Mouse (Mus musculus) kidney, embryonic 14.5 days (tissue): Measurements from ENCODE around the gene Noxa1. TPM values are rescaled to one million over a fixed set of nuclear protein-coding genes. Genes with fewer than 3 reads are reported as not detected.

Experiments
- ATAC-seq: fragments of 200-750 bp; cut with Nextera tagmentation; 2 replicates; pipeline ENCODE4 v1.8.0; 2017; ENCODE audit warnings: moderate number of reproducible peaks, mild to moderate bottlenecking, moderate TSS enrichment, moderate library complexity; ENCODE audit not compliant: low FRiP score, low TSS enrichment
- H3K27ac ChIP-seq: fragments of 300-500 bp; sonication (generic); 2 replicates; pipeline ENCODE4 v1.5.1; 2014; ENCODE audit warnings: low read depth, mild to moderate bottlenecking, low read length, moderate library complexity, mixed read lengths
- H3K27me3 ChIP-seq: fragments of 300-500 bp; sonication (generic); 2 replicates; pipeline ENCODE4 v1.6.1; 2014; ENCODE audit warnings: mild to moderate bottlenecking, low read length; ENCODE audit not compliant: control insufficient read depth, insufficient read depth
- H3K36me3 ChIP-seq: fragments of 300-500 bp; sonication (generic); 2 replicates; pipeline ENCODE4 v1.6.1; 2014; ENCODE audit warnings: low read length, mixed read lengths; ENCODE audit not compliant: control insufficient read depth, insufficient read depth
- H3K4me1 ChIP-seq: fragments of 300-500 bp; sonication (generic); 2 replicates; pipeline ENCODE4 v1.6.1; 2014; ENCODE audit warnings: low read length, mixed read lengths; ENCODE audit not compliant: control insufficient read depth, insufficient read depth
- H3K4me2 ChIP-seq: fragments of 300-500 bp; sonication (generic); replicated peaks from 2 replicates; pipeline ENCODE4 v1.6.1; 2014; ENCODE audit warnings: low read depth, mild to moderate bottlenecking, low read length
- H3K4me3 ChIP-seq: fragments of 300-500 bp; sonication (generic); 2 replicates; pipeline ENCODE4 v1.5.1; 2014; ENCODE audit warnings: mild to moderate bottlenecking, low read length
- H3K9ac ChIP-seq: fragments of 300-500 bp; sonication (generic); 2 replicates; pipeline ENCODE4 v1.6.1; 2014; ENCODE audit warnings: low read depth, mild to moderate bottlenecking, low read length, moderate library complexity
- H3K9me3 ChIP-seq: fragments of 300-500 bp; sonication (generic); 2 replicates; pipeline ENCODE4 v1.6.1; 2016; ENCODE audit warnings: low read length; ENCODE audit not compliant: control insufficient read depth
- WGBS: fragments of 180-500 bp; shearing (Covaris S2); extraction: QIAGEN DNeasy Blood & Tissue Kit; methylation state at CpG from one replicate; pipeline ENCODE4 v1.1.7; 2014; 5-methylcytosine and 5-hydroxymethylcytosine counted together
- polyA plus RNA-seq: library from polyadenylated mRNA; unstranded; fragments of >200 nt; fragmentation: Nextera tagmentation; extraction: Ambion mirVana; gene quantifications from 2 replicates; pipeline ENCODE4 v1.2.1, GENCODE M21; 2014

Noxa1 gene
- polyA plus RNA-seq, 1 experiment from 2014 or later: 0.53 TPM

GRCm38 (mm10) chr2:25109487-25109886 is 14.5 kb upstream of the Noxa1 start:
- H3K36me3 ChIP-seq: no peaks in the 10 kb centered on the region
- no peaks in the 10 kb centered on the region for H3K4me1 ChIP-seq
- no peak overlapping the region for H3K9ac ChIP-seq
- ATAC-seq: no peak
- H3K9me3 ChIP-seq: no peaks in the 10 kb centered on the region
- no peak overlapping the region for H3K27ac ChIP-seq
- no peak overlapping the region for H3K4me3 ChIP-seq
- no peaks in the 10 kb centered on the region for H3K27me3 ChIP-seq
- no peak overlapping the region for H3K4me2 ChIP-seq

- WGBS: 73% methylated on average over 3 of the region's 3 CpGs
Measured at GRCm38 (mm10) chr2:25106045-25106444, 11.1 kb upstream of the Noxa1 start.

GRCm38 (mm10) chr2:25104122-25104521 is 9.2 kb upstream of the Noxa1 start:
- no peak for ATAC-seq
- Histone ChIP-seq H3K4me2 (no peak overlapping the region), H3K9ac (no peak overlapping the region), H3K36me3 (no peaks in the 10 kb centered on the region), H3K27me3 (no peaks in the 10 kb centered on the region), H3K4me3 (no peak overlapping the region), H3K4me1 (no peaks in the 10 kb centered on the region), H3K9me3 (no peaks in the 10 kb centered on the region), H3K27ac (no peak overlapping the region)
- 84% methylated on average over 2 of the region's 2 CpGs for WGBS

More at GRCm38 (mm10) chr2:25106045-25106444, 11.1 kb upstream of the Noxa1 start:
- H3K27ac ChIP-seq: no peak overlapping the region
- H3K9me3 ChIP-seq: no peaks in the 10 kb centered on the region
- no peak for ATAC-seq
- no peak overlapping the region for H3K4me2 ChIP-seq
- H3K9ac ChIP-seq: no peak overlapping the region
- H3K4me1 ChIP-seq: no peaks in the 10 kb centered on the region
- no peak overlapping the region for H3K4me3 ChIP-seq
- H3K27me3 ChIP-seq: no peaks in the 10 kb centered on the region
- no peaks in the 10 kb centered on the region for H3K36me3 ChIP-seq

GRCm38 (mm10) chr2:25099703-25100102 is 4.8 kb upstream of the Noxa1 start:
- Histone ChIP-seq H3K9ac (no peak overlapping the region), H3K9me3 (no peaks in the 10 kb centered on the region), H3K4me2 (no peak overlapping the region), H3K4me1 (no peaks in the 10 kb centered on the region), H3K4me3 (no peak overlapping the region), H3K27ac (no peak overlapping the region), H3K36me3 (no peaks in the 10 kb centered on the region), H3K27me3 (no peaks in the 10 kb centered on the region)
- 80% methylated on average over 3 of the region's 3 CpGs for WGBS
- ATAC-seq: no peak

- Histone ChIP-seq H3K27me3 (no peaks in the 10 kb centered on the region), H3K36me3 (no peaks in the 10 kb centered on the region), H3K4me3 (no peak overlapping the region), H3K27ac (no peak overlapping the region), H3K4me2 (no peak overlapping the region), H3K9me3 (no peaks in the 10 kb centered on the region), H3K9ac (no peak overlapping the region), H3K4me1 (no peaks in the 10 kb centered on the region)
- 63% methylated on average over 5 of the region's 5 CpGs for WGBS
- ATAC-seq: no peak
Measured at GRCm38 (mm10) chr2:25098956-25099355, 4.0 kb upstream of the Noxa1 start.

GRCm38 (mm10) chr2:25098005-25098615 is 3.2 kb upstream of the Noxa1 start:
- no peak for ATAC-seq
- Histone ChIP-seq H3K36me3 (no peaks in the 10 kb centered on the region), H3K9me3 (no peaks in the 10 kb centered on the region), H3K4me1 (no peaks in the 10 kb centered on the region), H3K4me2 (no peak overlapping the region), H3K27me3 (no peaks in the 10 kb centered on the region), H3K27ac (no peak overlapping the region), H3K4me3 (no peak overlapping the region), H3K9ac (no peak overlapping the region)
- WGBS: 79% methylated on average over 3 of the region's 3 CpGs

GRCm38 (mm10) chr2:25094785-25095108 is 202 bp downstream of the Noxa1 start:
- no peak; the same call in 1 of the 2 replicates for ATAC-seq
- H3K4me3 ChIP-seq: peak overlapping the region; percentile 14; the same call in 1 of the 2 replicates
- no peak overlapping the region for H3K27ac ChIP-seq
- H3K36me3 ChIP-seq: no peaks in the 10 kb centered on the region
- no peaks in the 10 kb centered on the region for H3K27me3 ChIP-seq
- no peaks in the 10 kb centered on the region for H3K9me3 ChIP-seq
- H3K4me1 ChIP-seq: no peaks in the 10 kb centered on the region
- peak overlapping the region; percentile 38 for H3K4me2 ChIP-seq
- WGBS: 22% methylated on average over 17 of the region's 17 CpGs
- H3K9ac ChIP-seq: no peak overlapping the region

GRCm38 (mm10) chr2:25088636-25089035 is 6.3 kb downstream of the Noxa1 start:
- no peak for ATAC-seq
- no peaks in the 10 kb centered on the region for H3K27me3 ChIP-seq
- H3K27ac ChIP-seq: no peak overlapping the region
- H3K4me1 ChIP-seq: no peaks in the 10 kb centered on the region
- no peak overlapping the region for H3K4me3 ChIP-seq
- no peaks in the 10 kb centered on the region for H3K36me3 ChIP-seq
- no peak overlapping the region for H3K9ac ChIP-seq
- 86% methylated on average over 3 of the region's 3 CpGs for WGBS
- no peak overlapping the region for H3K4me2 ChIP-seq
- H3K9me3 ChIP-seq: no peaks in the 10 kb centered on the region

- no peaks in the 10 kb centered on the region for H3K4me1 ChIP-seq
- WGBS: 80% methylated on average over 2 of the region's 2 CpGs
- H3K4me2 ChIP-seq: no peak overlapping the region
- no peak overlapping the region for H3K9ac ChIP-seq
- H3K27ac ChIP-seq: no peak overlapping the region
- H3K4me3 ChIP-seq: no peak overlapping the region
- H3K9me3 ChIP-seq: no peaks in the 10 kb centered on the region
- ATAC-seq: no peak
- H3K36me3 ChIP-seq: no peaks in the 10 kb centered on the region
- H3K27me3 ChIP-seq: no peaks in the 10 kb centered on the region
Measured at GRCm38 (mm10) chr2:25087842-25088241, 7.1 kb downstream of the Noxa1 start.
